Mouse (Mus musculus): Measurements from ENCODE around the gene Metap1d.

DNA sequence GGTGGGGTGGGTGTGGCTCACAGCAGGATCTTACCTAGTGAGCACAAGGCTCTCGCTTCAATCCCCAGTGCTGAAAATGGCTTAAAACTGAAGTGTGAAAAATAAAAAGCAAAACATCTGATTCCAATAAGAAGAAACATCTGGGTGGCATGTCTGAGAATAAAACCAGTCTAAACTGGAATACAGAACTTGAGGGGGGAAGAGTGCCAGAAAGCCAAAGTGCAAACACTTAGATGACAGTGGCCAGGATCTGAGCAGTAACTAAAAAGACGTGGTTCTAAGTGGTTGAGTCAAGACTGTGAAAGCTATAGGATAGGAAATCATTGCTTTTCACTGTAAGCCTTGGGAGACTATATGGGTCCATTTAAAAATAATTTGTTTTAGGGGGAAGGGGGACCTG lies 9.7 kb upstream of the Metap1d start:
- TF ChIP-seq POLR2A (IDR thresholded peaks at IDR 0.05; ENCODE audit: insufficient read depth, low read depth, low read length): no peak
- TF ChIP-seq CTCF (IDR thresholded peaks at IDR 0.05; ENCODE audit: insufficient read depth, low read depth, low read length): no peak

Measured in olfactory bulb, adult 2 months (tissue).